ENCODE assay signal across 8 mouse cellular contexts in the genomic region with DNA sequence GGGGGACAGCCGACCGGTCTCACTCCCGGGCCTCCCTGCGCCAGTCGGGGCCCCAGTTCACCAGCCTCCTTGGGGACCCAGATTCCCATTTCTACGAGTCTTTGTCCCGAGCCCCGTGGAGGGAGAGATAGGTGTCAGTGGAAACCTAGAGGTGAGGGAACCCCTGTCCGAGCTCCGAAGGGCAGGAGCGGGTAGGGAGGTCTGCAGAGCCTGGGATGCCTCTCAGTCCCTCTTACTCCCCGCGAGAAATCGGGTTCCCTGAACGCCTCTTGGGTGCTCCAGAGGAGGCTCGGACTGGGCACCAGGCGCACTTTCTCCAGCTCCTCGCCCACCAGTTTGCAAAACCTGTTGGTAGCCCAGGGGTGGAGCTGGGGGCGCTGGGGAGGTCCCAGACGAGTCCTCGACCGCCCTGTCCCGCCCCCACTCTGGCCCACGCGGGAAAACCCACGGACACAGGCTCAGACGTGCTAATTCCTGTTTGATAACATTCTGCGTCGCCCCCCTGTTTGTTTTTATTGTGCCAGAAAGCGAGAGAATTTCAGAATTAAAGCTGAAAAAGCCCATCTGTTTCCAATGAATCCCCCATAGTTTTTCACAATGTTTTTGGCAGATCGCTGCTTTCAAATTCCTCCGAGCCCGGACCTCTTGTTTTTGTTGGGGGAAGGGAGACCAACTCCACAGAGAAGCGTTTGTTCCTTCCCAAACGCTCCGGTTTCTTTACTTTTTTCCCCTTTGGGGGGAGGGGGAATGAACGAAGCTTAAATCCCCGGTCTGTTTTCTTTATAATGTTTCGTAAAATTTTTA. TPM values are rescaled to one million over a fixed set of nuclear protein-coding genes. Genes with fewer than 3 reads are reported as not detected.
A peak's percentile ranks its signal among the peaks of the same experiment; 100 is the strongest.
DNase-seq lines count a peak whose midpoint lies in the region; ATAC-seq and TF ChIP-seq lines count a peak whose summit lies in the region.

No protein-coding gene starts in this region.

- peak overlapping the region; percentile 87 for H3K4me3 ChIP-seq in forebrain, embryonic 11.5 days (ENCODE audit: low read depth, low read length)
- peak overlapping the region; percentile 63 for H3K4me3 ChIP-seq in hindbrain, embryonic 11.5 days (ENCODE audit: low read depth, low read length)
- peak overlapping the region; percentile 44 for H3K4me3 ChIP-seq in liver, embryonic 16.5 days (ENCODE audit: low read depth, low read length)
- peak overlapping the region; percentile 36 for H3K4me3 ChIP-seq in olfactory bulb, adult 2 months (ENCODE audit: insufficient read depth, low read depth, low read length)

- DNase-seq in cerebellum, adult 9-11 months: peak; percentile 55
- DNase-seq in cerebellum, adult 8-10 months: no peak
- peak; percentile 93 for DNase-seq in NIH3T3 (ENCODE audit: low read depth)
- DNase-seq in forebrain, embryonic 11.5 days (ENCODE audit: low spot score): peak; percentile 76
- DNase-seq in hindbrain, embryonic 11.5 days (ENCODE audit: low spot score): peak; percentile 70

- H3K9me3 ChIP-seq in forebrain, embryonic 11.5 days (ENCODE audit: control insufficient read depth, low read length): no peaks in the 10 kb centered on the region
- H3K9me3 ChIP-seq in hindbrain, embryonic 11.5 days (ENCODE audit: control insufficient read depth, low read length): no peaks in the 10 kb centered on the region
- H3K9me3 ChIP-seq in liver, embryonic 16.5 days (replicated peaks; ENCODE audit: control insufficient read depth, low read length): no peaks in the 10 kb centered on the region

- no peak for TF ChIP-seq CTCF in olfactory bulb, adult 2 months (IDR thresholded peaks at IDR 0.05; ENCODE audit: insufficient read depth, low read depth, low read length)

- H3K27me3 ChIP-seq in forebrain, embryonic 11.5 days (ENCODE audit: control insufficient read depth, insufficient read depth, low read length): no peaks in the 10 kb centered on the region
- no peaks in the 10 kb centered on the region for H3K27me3 ChIP-seq in hindbrain, embryonic 11.5 days (ENCODE audit: control insufficient read depth, insufficient read depth, low read length)
- H3K27me3 ChIP-seq in liver, embryonic 16.5 days (ENCODE audit: control insufficient read depth, insufficient read depth, low read depth, low read length): peaks cover 55% of the 10 kb centered on the region

- peak; percentile 17 for ATAC-seq in forebrain, embryonic 11.5 days (replicated peaks; ENCODE audit: low FRiP score)
- ATAC-seq in hindbrain, embryonic 11.5 days (ENCODE audit: low FRiP score): peak; percentile 9
- 0 out of 2 replicates have a peak, but pooled peaks have one; percentile 13 for ATAC-seq in liver, embryonic 16.5 days (ENCODE audit: low read depth)
- ATAC-seq in megakaryocyte progenitor cell, adult 5-6 weeks (replicated peaks; ENCODE audit: poor library complexity): no peak

- peaks cover 6% of the 10 kb centered on the region; the same call in 1 of the 2 replicates for H3K36me3 ChIP-seq in forebrain, embryonic 11.5 days (ENCODE audit: control insufficient read depth, insufficient read depth, low read length)
- H3K36me3 ChIP-seq in hindbrain, embryonic 11.5 days (ENCODE audit: control insufficient read depth, insufficient read depth, low read length): no peaks in the 10 kb centered on the region
- H3K36me3 ChIP-seq in liver, embryonic 16.5 days (ENCODE audit: control insufficient read depth, insufficient read depth): no peaks in the 10 kb centered on the region

- 0% methylated on average over 39 of the region's 39 CpGs for WGBS in forebrain, embryonic 11.5 days
- WGBS in hindbrain, embryonic 11.5 days: under 1% methylated on average over 39 of the region's 39 CpGs
- 1% methylated on average over 39 of the region's 39 CpGs for WGBS in liver, embryonic 16.5 days (ENCODE audit: insufficient replicate concordance)
- WGBS in olfactory bulb, adult 2 months: 4% methylated on average over 39 of the region's 39 CpGs

- H3K4me1 ChIP-seq in forebrain, embryonic 11.5 days (replicated peaks; ENCODE audit: control insufficient read depth, insufficient read depth, low read length): peaks cover 19% of the 10 kb centered on the region
- H3K4me1 ChIP-seq in hindbrain, embryonic 11.5 days (replicated peaks; ENCODE audit: control insufficient read depth, insufficient read depth, low read length): peaks cover 18% of the 10 kb centered on the region
- H3K4me1 ChIP-seq in liver, embryonic 16.5 days (ENCODE audit: control insufficient read depth, low read depth, low read length): no peaks in the 10 kb centered on the region
- H3K4me1 ChIP-seq in olfactory bulb, adult 2 months (ENCODE audit: control insufficient read depth, insufficient read depth, low read length): peaks cover 17% of the 10 kb centered on the region

- peak overlapping the region; percentile 96 for H3K9ac ChIP-seq in forebrain, embryonic 11.5 days (ENCODE audit: low read length)
- peak overlapping the region; percentile 92 for H3K9ac ChIP-seq in hindbrain, embryonic 11.5 days (ENCODE audit: low read depth, low read length)
- H3K9ac ChIP-seq in liver, embryonic 16.5 days (ENCODE audit: low read depth, low read length): no peak overlapping the region; the same call in 1 of the 2 replicates

- H3K27ac ChIP-seq in forebrain, embryonic 11.5 days (ENCODE audit: low read depth, low read length): peak overlapping the region; percentile 89
- peak overlapping the region; percentile 88 for H3K27ac ChIP-seq in hindbrain, embryonic 11.5 days (ENCODE audit: low read depth, low read length)
- no peak overlapping the region for H3K27ac ChIP-seq in liver, embryonic 16.5 days (ENCODE audit: low read length)
- peak overlapping the region; percentile 18; the same call in 1 of the 2 replicates for H3K27ac ChIP-seq in olfactory bulb, adult 2 months (ENCODE audit: insufficient read depth, low read depth, low read length)

- H3K4me2 ChIP-seq in forebrain, embryonic 11.5 days (ENCODE audit: low read depth, low read length, severe bottlenecking): peak overlapping the region; percentile 86
- peak overlapping the region; percentile 79 for H3K4me2 ChIP-seq in hindbrain, embryonic 11.5 days (replicated peaks; ENCODE audit: low read depth, low read length)
- peak overlapping the region; percentile 58 for H3K4me2 ChIP-seq in liver, embryonic 16.5 days (ENCODE audit: low read depth, low read length)

- no peak for TF ChIP-seq POLR2A in olfactory bulb, adult 2 months (IDR thresholded peaks at IDR 0.05; ENCODE audit: insufficient read depth, low read depth, low read length)

RNA-seq across cellular contexts. Expression of a gene that starts 16.4 kb away (rescaled TPM):
- 37.0 and 40.5 TPM in 2 replicates for polyA plus RNA-seq in forebrain, embryonic 11.5 days (2014; fragmentation: Nextera tagmentation; extraction: Ambion mirVana)
- polyA plus RNA-seq in hindbrain, embryonic 11.5 days (2014; fragmentation: Nextera tagmentation; extraction: Ambion mirVana): 36.5 and 52.5 TPM in 2 replicates
- 0.11 and 0.19 TPM in 2 replicates for polyA plus RNA-seq in liver, embryonic 16.5 days (2015; fragmentation: Nextera tagmentation; extraction: Ambion mirVana)
- not detected in 2 replicates for polyA plus RNA-seq in olfactory bulb, adult 2 months (2012; ENCODE audit: insufficient read depth, insufficient read length, low replicate concordance, missing spikeins)
- total RNA-seq in megakaryocyte progenitor cell, adult 5-6 weeks (2015): not detected in 2 replicates
- not detected in 2 replicates for total RNA-seq in megakaryocyte progenitor cell, adult 5-6 weeks (2017)

Comparison
In these comparisons a context has a peak if more than half of its experiments do, and no peak if none do; other contexts are left out.
1. H3K4me3 ChIP-seq: peak in every context shown above with its lines; median percentile 87 in forebrain, embryonic 11.5 days; 63 in hindbrain, embryonic 11.5 days; 44 in liver, embryonic 16.5 days; 36 in olfactory bulb, adult 2 months.
2. RNA of a gene that starts 16.4 kb away (polyA plus RNA-seq): 36.5 to 52.5 TPM in hindbrain, embryonic 11.5 days and 37.0 to 40.5 TPM in forebrain, embryonic 11.5 days; 0.11 to 0.19 TPM in liver, embryonic 16.5 days and not detected in olfactory bulb, adult 2 months; every median in the first group is over 10 times any median in the second.
3. Peak in every context shown above with its lines, with median percentiles within 50 percentile points of each other: H3K4me2 ChIP-seq.